Mouse (Mus musculus) thymus, adult 2 months (tissue): Measurements from ENCODE around the gene Frzb.

ENCODE experiments used
- CTCF ChIP-seq: fragments of 200-500 bp; IDR thresholded peaks from 2 replicates; pipeline ENCODE4 v1.5.1; 2012; ENCODE audit warnings: mild to moderate bottlenecking, control low read depth, low read length, moderate library complexity, borderline replicate concordance; ENCODE audit not compliant: control insufficient read depth, poor library complexity, insufficient read depth; ENCODE audit errors: extremely low read depth
- POLR2A ChIP-seq: fragments of 200-500 bp; IDR thresholded peaks from 2 replicates; pipeline ENCODE4 v1.6.1; 2012; ENCODE audit warnings: mild to moderate bottlenecking, low read length, control low read depth, moderate library complexity; ENCODE audit not compliant: control insufficient read depth, poor library complexity, insufficient read depth; ENCODE audit errors: extremely low read depth

GRCm38 (mm10) chr2:80474247-80474796, 26.9 kb upstream of the Frzb start:
- no peak for TF ChIP-seq CTCF
- TF ChIP-seq POLR2A: no peak
